Mouse (Mus musculus) central nervous system, embryonic 11.5 days (tissue): ENCODE results near the gene Prr29. TPM values are rescaled to one million over a fixed set of nuclear protein-coding genes. Genes with fewer than 3 reads are reported as not detected.

Source experiments
- polyA plus RNA-seq: library from polyadenylated mRNA; depleted of rRNA; stranded (reverse); fragments of >200 nt; gene quantifications from 2 replicates; pipeline ENCODE4 v1.2.3, GENCODE M21; 2012; rRNA removed

The Prr29 gene
- 0.05 and 0.07 TPM in 2 replicates for polyA plus RNA-seq

DNA sequence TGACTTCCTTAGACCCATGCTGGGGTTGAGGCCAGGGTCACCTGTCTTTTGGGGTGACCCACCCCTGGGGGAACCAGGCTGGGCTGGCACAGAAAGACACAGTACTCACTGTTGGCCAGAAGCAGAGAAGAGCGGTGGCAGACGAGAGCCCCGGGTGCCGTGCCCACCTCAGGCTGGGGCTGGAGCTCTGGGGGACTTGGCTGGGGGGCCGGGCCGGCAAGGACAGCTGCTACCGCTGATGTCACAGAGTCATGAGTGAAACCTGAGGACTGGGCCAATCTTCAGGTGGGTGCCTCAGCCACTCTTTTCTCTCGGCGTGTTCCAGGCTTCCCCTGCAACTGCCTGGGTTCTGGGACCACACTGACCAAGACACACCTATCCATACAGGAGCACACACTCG, at the start of gene Prr29:
Prr29 (plus strand) TSS at position 107 of the 400 bp plus-strand sequence.

DNA sequence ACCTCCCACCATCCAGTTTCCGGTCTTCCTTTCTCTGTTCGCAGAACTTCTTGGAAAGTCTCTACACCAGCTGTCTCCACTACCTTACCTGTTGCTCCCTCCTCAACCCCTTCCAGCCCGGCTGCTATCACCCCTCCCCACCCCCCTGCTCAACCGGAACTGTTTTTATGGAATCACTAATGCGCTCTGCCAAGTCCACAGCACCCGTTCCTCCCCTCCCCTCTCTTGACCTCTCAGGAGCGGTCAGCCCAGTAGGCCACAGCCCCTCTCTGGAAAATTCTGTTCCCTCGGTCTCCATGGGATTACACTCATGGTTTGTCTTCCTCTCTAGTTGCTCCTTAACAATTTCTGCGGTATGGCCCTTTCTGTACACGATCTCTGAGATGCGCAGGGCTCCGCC, 12.1 kb upstream of the Prr29 start, which contains the start of gene Scn4a:
Scn4a (minus strand) TSS at position 101 of the 400 bp plus-strand sequence.

DNA sequence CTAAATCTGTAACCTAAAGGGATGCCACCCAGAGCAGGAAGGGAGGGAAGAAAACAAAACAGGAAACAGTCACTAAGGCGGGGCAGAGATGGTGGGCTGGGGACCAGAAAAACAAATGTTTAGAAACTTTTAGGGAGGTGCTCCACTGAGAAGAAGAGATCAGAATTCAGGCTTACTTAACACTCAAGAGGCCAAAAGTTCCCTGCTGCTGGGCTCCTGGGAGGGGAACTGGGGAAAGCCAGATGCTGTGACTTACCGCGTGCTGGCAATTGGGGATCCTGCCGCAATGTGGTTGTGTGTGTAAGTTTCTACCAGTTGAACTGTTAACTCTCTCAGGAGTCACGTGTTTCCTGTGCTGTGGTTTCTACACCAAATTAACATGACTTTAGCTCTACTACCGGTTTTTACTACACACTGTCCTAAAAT, 22.5 kb downstream of the Prr29 start, which contains the start of gene Icam2:
Icam2 (minus strand) TSS at position 285 of the 426 bp plus-strand sequence.

Other genes with a start within 250 kb of the Prr29 start
- gene Gm10840, start 204.6 kb upstream of the Prr29 start, polyA plus RNA-seq: not detected in 2 replicates
- gene Limd2, start 204.6 kb upstream of the Prr29 start, polyA plus RNA-seq: 76.6 and 184 TPM in 2 replicates
- 27.4 and 46.8 TPM in 2 replicates for gene Strada, start 163.3 kb upstream of the Prr29 start, polyA plus RNA-seq
- 56.0 and 102 TPM in 2 replicates for gene Ccdc47, start 149.1 kb upstream of the Prr29 start, polyA plus RNA-seq
- gene Ddx42, start 148.5 kb upstream of the Prr29 start, polyA plus RNA-seq: 73.2 and 103 TPM in 2 replicates
- 59.5 and 97.0 TPM in 2 replicates for gene Ftsj3, start 109.4 kb upstream of the Prr29 start, polyA plus RNA-seq
- gene Psmc5, start 109.3 kb upstream of the Prr29 start, polyA plus RNA-seq: 256 and 300 TPM in 2 replicates
- 39.8 and 72.6 TPM in 2 replicates for gene Smarcd2, start 92.5 kb upstream of the Prr29 start, polyA plus RNA-seq
- 0.20 and 0.35 TPM in 2 replicates for gene Tcam1, start 88.8 kb upstream of the Prr29 start, polyA plus RNA-seq
- not detected in 2 replicates for gene Gh, start 63.6 kb upstream of the Prr29 start, polyA plus RNA-seq
- gene Cd79b, start 50.7 kb upstream of the Prr29 start, polyA plus RNA-seq: 0.50 and 1.2 TPM in 2 replicates
- gene Scn4a, start 12.2 kb upstream of the Prr29 start, polyA plus RNA-seq: 0.06 and 0.43 TPM in 2 replicates
- 7.4 and 14.0 TPM in 2 replicates for gene Icam2, start 22.6 kb downstream of the Prr29 start, polyA plus RNA-seq
- gene Ern1, start 122.4 kb downstream of the Prr29 start, polyA plus RNA-seq: 7.8 and 8.8 TPM in 2 replicates
- gene Tex2, start 248.0 kb downstream of the Prr29 start, polyA plus RNA-seq: 9.3 and 9.8 TPM in 2 replicates